Mouse (Mus musculus): ENCODE results near the gene Sspo.

Gene Sspo

DNA sequence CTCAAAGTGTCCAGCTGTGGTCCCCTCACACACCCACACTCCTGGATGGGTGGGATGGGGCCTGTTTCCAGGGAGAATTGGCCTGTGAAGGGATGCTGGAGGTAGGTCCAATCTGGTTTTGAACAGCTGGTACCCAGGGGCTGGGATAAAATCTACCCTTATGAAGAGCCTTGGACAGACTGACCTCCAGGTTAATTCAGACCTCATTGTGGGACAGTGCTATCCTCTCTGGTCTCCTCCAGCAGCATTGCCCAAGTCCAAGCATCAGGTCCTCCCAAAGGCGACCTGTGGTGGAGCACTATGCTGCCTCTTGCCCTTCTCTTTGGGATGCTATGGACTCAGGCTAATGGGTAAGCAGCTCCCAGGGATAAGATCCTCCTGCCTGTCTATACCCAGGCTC lies at the start of gene Sspo:
Gene Sspo (plus strand): TSS at position 301 of the 400 bp plus-strand sequence.
- no peak for DNase-seq

DNA sequence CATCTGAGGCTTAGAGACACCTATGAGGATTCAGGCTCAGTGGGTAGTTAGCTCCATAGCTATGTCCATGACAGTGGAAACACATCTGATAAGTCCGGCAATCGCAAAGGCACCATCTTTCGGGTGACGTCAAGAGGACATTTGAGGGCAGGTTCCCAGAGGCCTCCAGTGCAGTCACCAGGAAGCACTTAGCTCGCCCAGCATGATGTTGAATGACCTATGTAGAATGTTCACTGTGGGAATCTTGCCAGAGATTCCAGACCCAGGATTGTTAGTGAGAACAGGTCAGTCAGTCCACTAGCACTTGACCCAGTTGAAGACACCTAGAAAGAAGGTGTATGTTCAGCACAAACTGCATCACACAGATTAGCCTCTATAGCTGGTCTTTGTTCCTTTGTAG lies 48.1 kb upstream of the Sspo start:
- DNase-seq, result no peak

GRCm38 (mm10) chr6:48404071-48404470 lies 44.0 kb upstream of the Sspo start:
- DNase-seq, result no peak

GRCm38 (mm10) chr6:48409726-48410343 lies 38.2 kb upstream of the Sspo start:
- DNase-seq, result no peak

- no peak for DNase-seq
Observed at GRCm38 (mm10) chr6:48410551-48410950, 37.5 kb upstream of the Sspo start.

DNA sequence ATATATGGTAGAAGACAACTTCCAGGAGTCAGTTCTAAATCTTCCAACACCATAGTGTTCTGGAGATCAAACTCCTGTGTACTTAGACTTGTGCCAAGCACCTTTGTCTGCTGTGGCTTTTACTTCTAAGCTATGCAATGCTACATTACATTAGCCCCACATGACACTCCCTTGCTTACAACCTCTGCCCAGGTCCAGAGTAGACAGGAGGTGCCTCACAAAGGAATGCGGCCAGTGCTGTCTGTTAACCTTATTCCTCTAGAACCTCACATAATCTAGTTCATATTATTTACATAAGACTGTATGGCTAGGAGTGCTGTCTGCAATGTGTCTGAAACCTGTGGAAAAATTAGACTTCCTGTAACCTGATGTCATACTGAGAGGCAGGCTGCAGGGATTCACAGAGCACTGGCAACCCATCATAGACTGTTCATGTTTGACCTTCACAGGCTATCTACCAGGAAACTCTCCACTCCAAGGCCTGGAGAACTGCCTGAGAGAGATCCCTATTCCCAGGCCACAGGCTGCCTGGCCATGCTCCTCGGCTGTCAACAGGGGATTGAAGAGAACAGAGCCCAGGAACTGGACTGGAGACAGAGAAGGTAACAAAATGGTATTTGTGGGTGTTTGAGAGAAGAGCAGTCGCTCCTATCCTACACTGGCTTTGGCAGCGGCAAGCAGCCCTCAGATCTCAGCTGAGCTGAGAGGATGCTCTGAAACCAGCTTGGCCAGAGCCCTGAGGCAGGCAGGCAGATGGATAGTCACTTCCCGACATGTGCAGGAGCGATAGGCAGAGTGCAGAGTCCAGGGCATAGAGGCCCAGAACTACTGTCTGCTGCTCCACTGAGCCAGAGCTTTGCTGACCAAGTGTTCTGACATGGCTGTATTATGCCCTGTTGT lies 36.6 kb upstream of the Sspo start:
- DNase-seq, result no peak

GRCm38 (mm10) chr6:48412147-48412546 lies 35.9 kb upstream of the Sspo start:
- no peak for DNase-seq

GRCm38 (mm10) chr6:48412662-48413061 lies 35.4 kb upstream of the Sspo start:
- DNase-seq, result no peak

DNA sequence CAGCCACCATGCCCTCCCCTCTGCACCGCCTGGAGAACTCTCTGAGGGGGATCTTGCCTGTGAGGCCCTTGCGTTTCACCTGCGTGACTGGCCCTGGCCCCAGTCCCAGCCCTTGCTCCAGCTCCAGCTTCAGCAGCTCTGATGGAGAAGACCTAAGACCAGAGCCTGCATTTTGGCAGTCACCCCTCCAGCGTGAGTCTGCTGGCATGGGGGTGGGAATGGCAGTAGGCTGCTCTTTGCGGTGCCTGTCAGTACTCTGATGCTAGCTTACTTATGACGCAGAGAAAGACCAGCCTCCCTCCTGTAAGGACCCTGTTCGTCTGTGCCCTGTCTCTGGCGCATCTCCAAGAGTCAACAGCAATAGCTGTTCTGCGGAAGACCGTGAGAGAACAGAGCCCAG lies 34.9 kb upstream of the Sspo start:
- no peak for DNase-seq

GRCm38 (mm10) chr6:48414886-48415285 lies 33.1 kb upstream of the Sspo start:
- no peak for DNase-seq

DNA sequence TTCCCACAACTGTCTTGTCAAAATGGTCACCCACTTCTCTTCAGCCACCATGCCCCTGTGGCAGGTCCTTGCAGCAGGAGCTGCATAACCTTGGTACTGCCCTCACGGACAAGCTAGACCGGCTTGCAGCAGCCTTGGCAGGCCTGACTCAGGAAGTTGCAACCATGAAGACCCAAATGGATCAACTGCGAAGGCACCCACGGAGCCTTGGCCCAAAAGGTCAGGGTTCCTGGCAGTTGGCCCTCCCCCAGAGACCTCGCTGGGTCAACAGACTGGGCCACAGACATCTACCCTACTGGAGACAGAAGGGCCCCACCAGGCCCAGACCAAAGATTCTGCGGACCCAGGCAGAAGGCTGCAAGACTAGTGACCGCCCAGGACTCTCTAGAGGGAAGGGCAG lies 32.4 kb upstream of the Sspo start:
- DNase-seq, result no peak

DNA sequence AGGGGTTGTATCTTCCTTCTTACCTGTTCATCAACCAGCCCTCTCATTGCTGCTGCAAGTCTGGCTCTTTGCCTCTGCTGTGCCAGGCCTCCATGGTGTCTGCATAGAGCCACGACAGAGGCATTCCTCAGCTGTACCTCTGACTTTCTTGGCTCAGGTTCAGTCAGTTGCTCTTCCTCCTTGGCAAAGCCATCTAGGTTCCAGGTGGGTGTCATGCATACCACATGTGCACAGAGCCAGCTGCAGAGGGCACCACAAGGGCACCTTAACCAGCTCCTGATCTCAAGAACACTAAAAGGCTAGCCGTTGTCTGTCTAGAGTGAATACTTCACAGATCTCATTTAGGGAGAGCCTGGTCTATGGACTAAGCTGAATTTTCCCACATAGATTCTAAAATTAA lies 31.5 kb upstream of the Sspo start:
- DNase-seq, result no peak

GRCm38 (mm10) chr6:48420647-48421046 lies 27.4 kb upstream of the Sspo start:
- no peak for DNase-seq

DNA sequence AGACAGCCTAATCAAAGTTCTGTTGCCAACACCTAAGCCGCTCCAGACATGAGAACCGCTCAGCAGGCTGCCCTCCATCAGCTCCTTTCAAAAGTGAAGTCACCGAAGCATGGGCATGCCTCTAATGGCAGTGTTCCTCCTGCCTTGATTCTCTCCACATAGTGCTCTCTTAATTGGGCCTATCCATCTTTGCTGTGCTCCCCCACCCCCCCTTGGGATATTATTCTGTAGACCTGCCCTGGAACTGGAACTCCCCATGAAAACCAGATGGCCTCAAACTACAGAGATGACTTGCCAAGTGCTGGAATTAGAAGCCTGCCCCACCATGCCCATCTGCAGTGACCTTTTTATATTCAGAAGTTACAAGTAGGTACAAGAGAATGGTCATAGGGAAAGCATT lies 24.7 kb upstream of the Sspo start:
- DNase-seq, result no peak

DNA sequence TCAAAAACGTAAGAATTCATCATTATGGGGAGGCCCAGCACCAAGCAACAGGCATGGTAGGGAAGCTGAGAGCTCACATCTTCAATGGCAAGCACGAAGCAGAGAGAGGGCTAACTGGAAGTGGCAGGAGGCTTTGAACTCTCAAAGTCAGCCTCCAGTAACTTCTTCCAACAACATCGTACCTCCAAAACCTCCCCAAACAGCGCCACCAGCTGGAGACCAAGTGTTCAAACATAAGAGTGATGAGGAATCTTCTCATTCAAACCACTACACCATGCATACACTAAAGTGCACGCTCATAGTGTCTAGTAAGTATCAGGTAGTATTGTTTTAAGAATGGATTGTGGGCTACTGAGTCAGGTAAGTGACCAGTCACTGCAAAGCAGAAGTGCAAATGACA lies 24.0 kb upstream of the Sspo start:
- no peak for DNase-seq

GRCm38 (mm10) chr6:48426956-48427355 lies 21.1 kb upstream of the Sspo start:
- no peak for DNase-seq

GRCm38 (mm10) chr6:48428769-48429557 lies 19.1 kb upstream of the Sspo start:
- DNase-seq, result no peak

GRCm38 (mm10) chr6:48430748-48431147 lies 17.3 kb upstream of the Sspo start:
- DNase-seq, result no peak

- no peak for DNase-seq
Observed at GRCm38 (mm10) chr6:48432893-48433816, 14.9 kb upstream of the Sspo start.

DNA sequence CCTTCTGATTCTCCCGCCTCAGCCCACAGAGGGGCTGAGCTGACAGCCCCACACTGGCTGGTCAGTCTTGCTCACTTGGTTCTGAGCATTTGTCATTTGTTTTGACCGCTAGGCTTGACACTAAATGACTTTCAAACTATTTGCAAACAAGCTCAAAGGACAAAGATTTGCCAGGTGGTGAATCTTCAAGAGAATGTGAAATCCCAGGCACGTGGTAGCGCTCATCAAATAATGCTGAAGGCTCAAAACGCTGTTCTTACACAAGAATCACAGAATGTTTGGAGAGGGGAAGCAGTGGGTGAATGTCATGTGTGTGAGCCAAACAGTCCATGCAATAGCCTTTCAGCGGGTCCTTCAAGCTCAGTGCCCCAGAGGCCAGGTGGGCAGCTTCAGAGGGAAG lies 13.4 kb upstream of the Sspo start:
- no peak for DNase-seq

DNA sequence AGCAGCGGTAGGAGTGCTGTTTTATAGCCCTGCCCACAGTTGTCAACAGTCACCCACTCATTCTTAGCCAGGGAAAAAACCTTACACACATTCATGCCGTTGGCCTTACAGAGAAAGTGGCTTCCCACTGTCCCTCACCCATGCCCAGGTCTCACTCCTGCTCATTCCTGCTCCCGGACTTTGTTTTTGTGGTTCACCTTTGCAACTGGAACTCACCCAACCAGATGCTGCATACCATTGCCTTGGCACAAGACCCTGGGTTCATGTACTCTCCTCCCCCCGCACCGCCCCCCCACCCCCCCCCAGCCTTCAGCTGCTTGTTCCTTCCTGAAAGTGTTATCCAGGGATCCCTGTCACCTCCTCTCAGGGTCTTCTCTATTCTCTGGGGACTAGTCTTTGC lies 12.9 kb upstream of the Sspo start:
- DNase-seq, result no peak

DNA sequence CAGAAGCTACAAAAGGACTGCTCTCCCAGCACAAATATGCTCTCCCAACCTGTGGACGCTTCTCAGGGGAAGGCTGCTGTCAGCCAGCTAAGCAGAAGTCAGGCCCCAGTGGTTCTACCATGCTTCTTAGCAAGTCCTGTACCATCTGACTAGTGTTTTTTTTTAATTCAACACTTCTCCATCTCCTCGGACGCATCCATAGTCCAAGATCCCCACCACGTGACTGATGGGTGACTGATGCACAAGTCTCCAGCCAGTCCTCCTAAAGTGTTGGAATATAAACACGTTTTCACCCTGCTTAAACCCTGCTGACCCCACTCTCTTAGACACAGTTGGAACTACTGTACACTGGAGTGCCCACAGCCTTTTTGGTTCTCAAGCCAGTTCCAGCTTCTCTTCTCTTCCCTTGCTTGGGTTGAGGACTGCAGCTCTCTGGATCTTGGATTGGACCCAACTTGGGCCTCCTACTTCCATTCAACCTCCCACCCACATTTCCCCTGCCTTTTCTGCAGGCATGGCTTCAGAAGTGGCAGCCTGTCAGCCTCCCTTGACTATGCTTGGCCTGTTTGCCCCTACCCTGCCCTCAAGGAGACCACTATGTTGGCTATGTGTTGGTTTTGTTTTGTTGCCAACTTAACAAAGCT lies 12.2 kb upstream of the Sspo start:
- no peak for DNase-seq
